Mouse (Mus musculus) liver, adult 2 months (tissue): ENCODE measurements at regions not wholly inside any gene's neighbourhood (a gene's known extent, or its start where the extent isn't known, plus 50 kb on each side); places are given as distances from the start of the nearest gene placed in this dataset.

Experiments used
- DNase-seq: peaks from one replicate; pipeline ENCODE4 v3.0.0-alpha.2; 2011; ENCODE audit warnings: low read depth, low spot score; ENCODE audit errors: extremely low read depth
- H3K27ac ChIP-seq: fragments of 200-500 bp; replicated peaks from 2 replicates; pipeline ENCODE4 v1.5.1; 2012; ENCODE audit warnings: low read depth, mild to moderate bottlenecking, control low read depth, inconsistent platforms, low read length; ENCODE audit not compliant: insufficient read depth
- H3K27me3 ChIP-seq: fragments of 200-500 bp; 2 replicates; pipeline ENCODE4 v1.6.1; 2012; ENCODE audit warnings: mild to moderate bottlenecking, moderate library complexity, low read length, inconsistent platforms; ENCODE audit not compliant: control insufficient read depth, insufficient read depth
- H3K36me3 ChIP-seq: fragments of 200-500 bp; 2 replicates; pipeline ENCODE4 v1.6.1; 2012; ENCODE audit warnings: low read length, inconsistent platforms; ENCODE audit not compliant: control insufficient read depth, insufficient read depth
- H3K4me1 ChIP-seq: fragments of 200-500 bp; 2 replicates; pipeline ENCODE4 v1.6.1; 2011; ENCODE audit warnings: low read length; ENCODE audit not compliant: control insufficient read depth, insufficient read depth
- H3K4me3 ChIP-seq: fragments of 200-500 bp; 2 replicates; pipeline ENCODE4 v1.5.1; 2011; ENCODE audit warnings: low read depth, mild to moderate bottlenecking, control low read depth, low read length, moderate library complexity; ENCODE audit not compliant: insufficient read depth
- H3K79me2 ChIP-seq: fragments of 200-500 bp; 2 replicates; pipeline ENCODE4 v1.6.1; 2012; ENCODE audit warnings: inconsistent platforms, mild to moderate bottlenecking, low read length, moderate library complexity; ENCODE audit not compliant: control insufficient read depth, insufficient read depth
- H3K9ac ChIP-seq: fragments of 200-500 bp; 2 replicates; pipeline ENCODE4 v1.6.1; 2012; ENCODE audit warnings: low read depth, mild to moderate bottlenecking, control low read depth, inconsistent platforms, low read length
- CTCF ChIP-seq: fragments of 200-500 bp; IDR thresholded peaks from 2 replicates; pipeline ENCODE4 v1.5.1; 2011; ENCODE audit warnings: low read depth, low read length, control low read depth
- POLR2A ChIP-seq: fragments of 200-500 bp; IDR thresholded peaks from 2 replicates; pipeline ENCODE4 v1.6.1; 2011; ENCODE audit warnings: low read length, control low read depth; ENCODE audit not compliant: insufficient read depth; ENCODE audit errors: extremely low read depth
- WGBS: fragments of 180-500 bp; shearing (Covaris S2); methylation state at CpG from one replicate; pipeline ENCODE4 v1.1.7; 2018; 5-methylcytosine and 5-hydroxymethylcytosine counted together

- no peak overlapping the region for H3K4me3 ChIP-seq
- H3K27me3 ChIP-seq: no peaks in the 10 kb centered on the region
- H3K27ac ChIP-seq: no peak overlapping the region
- H3K4me1 ChIP-seq: no peaks in the 10 kb centered on the region
- H3K79me2 ChIP-seq: no peaks in the 10 kb centered on the region
- H3K36me3 ChIP-seq: no peaks in the 10 kb centered on the region
- no peak for DNase-seq
- no peak for TF ChIP-seq POLR2A
- TF ChIP-seq CTCF: no peak
- H3K9ac ChIP-seq: no peak overlapping the region
These were observed 131.6 kb downstream of the Basp1 start for GRCm38 (mm10) chr15:25281942-25282341.

GRCm38 (mm10) chr15:25278317-25279156, 135.0 kb downstream of the Basp1 start:
- 86% methylated on average over 6 of the region's 6 CpGs for WGBS
- H3K9ac ChIP-seq: no peak overlapping the region
- no peak overlapping the region for H3K4me3 ChIP-seq
- H3K79me2 ChIP-seq: no peaks in the 10 kb centered on the region
- DNase-seq: no peak
- no peak overlapping the region for H3K27ac ChIP-seq
- TF ChIP-seq CTCF (no peak), POLR2A (no peak)
- no peaks in the 10 kb centered on the region for H3K4me1 ChIP-seq
- H3K27me3 ChIP-seq: no peaks in the 10 kb centered on the region
- no peaks in the 10 kb centered on the region for H3K36me3 ChIP-seq

GRCm38 (mm10) chr15:25276227-25276626, 137.3 kb downstream of the Basp1 start:
- H3K4me1 ChIP-seq: no peaks in the 10 kb centered on the region
- DNase-seq: no peak
- TF ChIP-seq POLR2A: no peak
- H3K27me3 ChIP-seq: no peaks in the 10 kb centered on the region
- H3K9ac ChIP-seq: no peak overlapping the region
- no peaks in the 10 kb centered on the region for H3K36me3 ChIP-seq
- WGBS: 89% methylated on average over 5 of the region's 5 CpGs
- no peaks in the 10 kb centered on the region for H3K79me2 ChIP-seq
- no peak overlapping the region for H3K27ac ChIP-seq
- H3K4me3 ChIP-seq: no peak overlapping the region

GRCm38 (mm10) chr15:25271886-25272285, 141.7 kb downstream of the Basp1 start:
- no peak for TF ChIP-seq CTCF
- no peak for TF ChIP-seq POLR2A
- WGBS: 88% methylated on average over 5 of the region's 5 CpGs
- Histone ChIP-seq H3K27ac (no peak overlapping the region), H3K36me3 (no peaks in the 10 kb centered on the region), H3K79me2 (no peaks in the 10 kb centered on the region), H3K4me1 (no peaks in the 10 kb centered on the region), H3K4me3 (no peak overlapping the region), H3K27me3 (no peaks in the 10 kb centered on the region), H3K9ac (no peak overlapping the region)
- no peak for DNase-seq

DNA sequence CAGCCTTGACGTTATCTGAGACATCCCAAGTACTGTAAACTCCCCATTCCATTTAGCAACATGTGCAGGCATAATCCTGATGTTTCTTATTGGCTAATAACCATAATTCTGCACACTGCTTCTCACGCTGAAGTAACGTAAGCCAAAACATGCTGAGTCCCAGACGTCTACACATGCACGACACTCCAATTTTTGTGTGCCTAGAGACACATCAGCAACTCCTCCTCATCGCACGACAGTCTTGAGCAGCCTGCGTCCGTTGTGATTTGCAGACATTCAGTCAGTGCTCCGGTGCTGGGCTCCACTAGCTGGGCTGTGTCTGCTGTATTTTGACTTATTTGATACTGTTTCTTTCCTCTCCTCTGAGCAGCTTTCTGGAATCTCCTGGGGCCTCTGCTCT, 143.2 kb downstream of the Basp1 start:
- no peak overlapping the region for H3K27ac ChIP-seq
- DNase-seq: no peak
- H3K27me3 ChIP-seq: no peaks in the 10 kb centered on the region
- no peaks in the 10 kb centered on the region for H3K36me3 ChIP-seq
- 77% methylated on average over 10 of the region's 10 CpGs for WGBS
- no peaks in the 10 kb centered on the region for H3K79me2 ChIP-seq
- no peaks in the 10 kb centered on the region for H3K4me1 ChIP-seq
- no peak for TF ChIP-seq POLR2A
- TF ChIP-seq CTCF: no peak
- no peak overlapping the region for H3K9ac ChIP-seq
- no peak overlapping the region for H3K4me3 ChIP-seq

GRCm38 (mm10) chr15:25269345-25269996, 144.1 kb downstream of the Basp1 start:
- H3K79me2 ChIP-seq: no peaks in the 10 kb centered on the region
- H3K27me3 ChIP-seq: no peaks in the 10 kb centered on the region
- H3K27ac ChIP-seq: peak overlapping the region; percentile 41; the same call in 1 of the 2 replicates
- no peaks in the 10 kb centered on the region for H3K36me3 ChIP-seq
- peak; percentile 50 for DNase-seq
- no peaks in the 10 kb centered on the region for H3K4me1 ChIP-seq
- 9% methylated on average over 12 of the region's 12 CpGs for WGBS
- no peak overlapping the region for H3K4me3 ChIP-seq
- H3K9ac ChIP-seq: no peak overlapping the region
- TF ChIP-seq POLR2A: no peak
- no peak for TF ChIP-seq CTCF
